Mouse (Mus musculus) thymus, adult 2 months (tissue): Measurements from ENCODE around the gene Ttc7b.

Experiments used
- CTCF ChIP-seq: fragments of 200-500 bp; IDR thresholded peaks from 2 replicates; pipeline ENCODE4 v1.5.1; 2012; ENCODE audit warnings: mild to moderate bottlenecking, control low read depth, low read length, moderate library complexity, borderline replicate concordance; ENCODE audit not compliant: control insufficient read depth, poor library complexity, insufficient read depth; ENCODE audit errors: extremely low read depth
- POLR2A ChIP-seq: fragments of 200-500 bp; IDR thresholded peaks from 2 replicates; pipeline ENCODE4 v1.6.1; 2012; ENCODE audit warnings: mild to moderate bottlenecking, low read length, control low read depth, moderate library complexity; ENCODE audit not compliant: control insufficient read depth, poor library complexity, insufficient read depth; ENCODE audit errors: extremely low read depth

DNA sequence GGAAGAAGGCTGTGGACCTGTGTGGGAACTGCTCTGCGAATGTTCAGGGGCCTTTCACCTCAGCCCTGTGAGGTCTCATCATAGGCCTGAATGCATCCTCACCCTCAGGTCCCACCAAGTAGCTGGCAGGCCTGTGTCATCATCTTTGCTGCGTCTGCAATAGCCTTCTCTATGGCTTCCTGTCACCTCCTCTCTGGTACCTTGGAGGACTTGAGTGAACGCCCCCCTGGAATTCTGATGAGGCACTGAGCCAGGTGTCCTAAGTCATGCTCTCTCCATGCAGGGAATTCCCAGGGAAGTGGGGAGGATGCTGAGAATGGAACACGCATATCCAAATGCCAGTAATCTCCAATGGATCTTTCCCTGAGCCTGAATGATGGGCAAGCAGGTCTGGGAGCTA is 255.7 kb downstream of the Ttc7b start:
- TF ChIP-seq CTCF (no peak), POLR2A (no peak)
